Mouse (Mus musculus) cerebellum, postnatal 25 days (tissue): ENCODE results near the gene Nav1.

Experiments used
- DNase-seq, 2 experiments: peaks; one replicate each; pipeline ENCODE4 v3.0.0; 2021; ENCODE audit warnings: mixed read lengths in 2 of 2

The Nav1 gene

GRCm38 (mm10) chr1:135581001-135581400 is 26.1 kb downstream of the Nav1 start:
- no peak for DNase-seq

- DNase-seq: no peak
Measured at GRCm38 (mm10) chr1:135579111-135579510, 28.0 kb downstream of the Nav1 start.

GRCm38 (mm10) chr1:135577793-135578192 is 29.3 kb downstream of the Nav1 start:
- DNase-seq: no peak

- no peak for DNase-seq
Measured at GRCm38 (mm10) chr1:135575393-135575792, 31.7 kb downstream of the Nav1 start.

- no peak for DNase-seq
Measured at GRCm38 (mm10) chr1:135574451-135575208, 32.5 kb downstream of the Nav1 start.

GRCm38 (mm10) chr1:135572139-135572892 is 34.8 kb downstream of the Nav1 start:
- peak in 1 of 2 experiments; percentile 27 for DNase-seq

GRCm38 (mm10) chr1:135568087-135568486 is 39.0 kb downstream of the Nav1 start:
- DNase-seq: no peak

GRCm38 (mm10) chr1:135566611-135567010 is 40.5 kb downstream of the Nav1 start:
- no peak for DNase-seq

GRCm38 (mm10) chr1:135565775-135566174 is 41.3 kb downstream of the Nav1 start:
- no peak for DNase-seq

- DNase-seq: no peak
Measured at GRCm38 (mm10) chr1:135564660-135565519, 42.2 kb downstream of the Nav1 start.

GRCm38 (mm10) chr1:135563781-135564414 is 43.2 kb downstream of the Nav1 start:
- no peak for DNase-seq

- no peak for DNase-seq
Measured at GRCm38 (mm10) chr1:135562982-135563650, 44.0 kb downstream of the Nav1 start.

GRCm38 (mm10) chr1:135562115-135562514 is 45.0 kb downstream of the Nav1 start:
- DNase-seq: no peak

- DNase-seq: no peak
Measured at GRCm38 (mm10) chr1:135561282-135561681, 45.8 kb downstream of the Nav1 start.

- no peak for DNase-seq
Measured at GRCm38 (mm10) chr1:135557976-135558375, 49.1 kb downstream of the Nav1 start.

GRCm38 (mm10) chr1:135555885-135556284 is 51.2 kb downstream of the Nav1 start:
- no peak for DNase-seq

- DNase-seq: no peak
Measured at GRCm38 (mm10) chr1:135554632-135555260, 52.3 kb downstream of the Nav1 start.

GRCm38 (mm10) chr1:135553615-135554014 is 53.5 kb downstream of the Nav1 start:
- DNase-seq: no peak

GRCm38 (mm10) chr1:135553154-135553553 is 53.9 kb downstream of the Nav1 start:
- DNase-seq: no peak

GRCm38 (mm10) chr1:135550886-135551285 is 56.2 kb downstream of the Nav1 start:
- DNase-seq: no peak

- DNase-seq: peak; percentile 75 to 79
Measured at GRCm38 (mm10) chr1:135548750-135549149, 58.3 kb downstream of the Nav1 start.

GRCm38 (mm10) chr1:135546099-135546498 is 61.0 kb downstream of the Nav1 start:
- DNase-seq: no peak
